Mouse (Mus musculus): ENCODE measurements around the gene Nckap5.

GRCm38 (mm10) chr1:125911337-125911900 is 919.2 kb downstream of the Nckap5 start:
- TF ChIP-seq GATA1 (IDR thresholded peaks at IDR 0.05; ENCODE audit: borderline replicate concordance, low read length) (no peak), FLI1 (IDR thresholded peaks at IDR 0.05; ENCODE audit: low read length) (no peak)

All from megakaryocyte, embryonic 14.5 days (primary cell).